27 mouse cellular contexts compared by ENCODE assay signal in the genomic region with DNA sequence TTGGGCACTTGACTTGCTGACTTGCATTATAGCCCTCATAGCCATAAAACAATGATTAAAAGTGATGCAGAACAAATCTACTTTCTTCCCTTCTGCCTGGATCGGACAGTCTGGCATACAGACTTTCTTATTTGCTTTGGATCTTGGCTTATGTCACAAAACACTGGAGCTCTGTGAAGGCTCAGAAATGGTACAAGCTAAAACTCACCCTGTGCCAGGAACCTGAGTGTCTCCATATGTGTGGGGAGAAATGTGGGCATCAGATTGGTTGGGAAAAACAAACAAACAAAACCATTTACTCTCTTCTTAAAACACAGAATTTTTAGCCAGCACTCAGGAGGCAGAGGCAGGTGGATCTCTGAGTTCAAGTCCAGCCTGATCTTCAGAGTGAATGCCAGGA. TPM values are rescaled to one million over a fixed set of nuclear protein-coding genes. Genes with fewer than 3 reads are reported as not detected.
A peak's percentile ranks its signal among the peaks of the same experiment; 100 is the strongest.
DNase-seq lines count a peak whose midpoint lies in the region; ATAC-seq lines count a peak whose summit lies in the region.
"Had no signal": no experiment of that assay in that cellular context is flagged by ENCODE, and none has a peak within 500 bp of the region (broad histone marks: within the 10 kb centered on the region; RNA-seq: fewer than 3 reads in every experiment).

No protein-coding gene starts in this region.

- 44% methylated on average over 1 of the region's 1 CpGs for WGBS in embryonic facial prominence, embryonic 14.5 days
- 78% methylated on average over 1 of the region's 1 CpGs for WGBS in embryonic facial prominence, embryonic 10.5 days

- no peaks in the 10 kb centered on the region for H3K27me3 ChIP-seq in embryonic facial prominence, embryonic 14.5 days (replicated peaks; ENCODE audit: control insufficient read depth, insufficient read depth, low read length)
- no peaks in the 10 kb centered on the region for H3K27me3 ChIP-seq in embryonic facial prominence, embryonic 10.5 days (replicated peaks; ENCODE audit: low read depth, poor library complexity, severe bottlenecking)
- H3K27me3 ChIP-seq: forebrain, embryonic 15.5 days; heart, embryonic 12.5 days; hindbrain, embryonic 15.5 days; lung, embryonic 15.5 days had no signal

- H3K27ac ChIP-seq in embryonic facial prominence, embryonic 14.5 days (replicated peaks; ENCODE audit: low read depth, low read length), result no peak overlapping the region
- H3K27ac ChIP-seq in embryonic facial prominence, embryonic 10.5 days (replicated peaks), result no peak overlapping the region
- H3K27ac ChIP-seq: forebrain, embryonic 15.5 days; hindbrain, embryonic 10.5 days; hindbrain, embryonic 15.5 days; lung, embryonic 15.5 days; midbrain, embryonic 10.5 days; stomach, postnatal 0 days had no signal

- no peak overlapping the region for H3K4me2 ChIP-seq in embryonic facial prominence, embryonic 14.5 days (ENCODE audit: low read depth, low read length)
- H3K4me2 ChIP-seq: forebrain, embryonic 15.5 days; heart, embryonic 12.5 days; hindbrain, embryonic 15.5 days; lung, embryonic 15.5 days had no signal

- no peak overlapping the region for H3K9ac ChIP-seq in embryonic facial prominence, embryonic 14.5 days (ENCODE audit: low read depth, low read length)
- H3K9ac ChIP-seq: forebrain, embryonic 15.5 days; heart, embryonic 12.5 days; hindbrain, embryonic 15.5 days; lung, embryonic 15.5 days had no signal

- no peak for ATAC-seq in embryonic facial prominence, embryonic 14.5 days (ENCODE audit: low read depth)
- ATAC-seq: forebrain, embryonic 15.5 days; inflammation-experienced regulatory T-cells, adult 6 months; midbrain, embryonic 16.5 days had no signal

- H3K36me3 ChIP-seq in embryonic facial prominence, embryonic 14.5 days (ENCODE audit: control insufficient read depth, insufficient read depth, low read length), result no peaks in the 10 kb centered on the region
- no peaks in the 10 kb centered on the region for H3K36me3 ChIP-seq in embryonic facial prominence, embryonic 10.5 days (replicated peaks)
- H3K36me3 ChIP-seq: forebrain, embryonic 15.5 days; G1E; heart, embryonic 12.5 days; hindbrain, embryonic 10.5 days; hindbrain, embryonic 15.5 days; lung, embryonic 15.5 days; midbrain, embryonic 10.5 days had no signal

- H3K9me3 ChIP-seq in embryonic facial prominence, embryonic 14.5 days (ENCODE audit: control insufficient read depth, low read length), result no peaks in the 10 kb centered on the region
- H3K9me3 ChIP-seq in embryonic facial prominence, embryonic 10.5 days, result no peaks in the 10 kb centered on the region
- H3K9me3 ChIP-seq: forebrain, embryonic 15.5 days; G1E; heart, embryonic 12.5 days; hindbrain, embryonic 10.5 days; hindbrain, embryonic 15.5 days; lung, embryonic 15.5 days; midbrain, embryonic 10.5 days had no signal

- peak; percentile 21 for DNase-seq in embryonic facial prominence, embryonic 14.5 days (ENCODE audit: low spot score)
- no peak for DNase-seq in embryonic facial prominence, embryonic 10.5 days (ENCODE audit: low spot score)
- DNase-seq in NIH3T3 (ENCODE audit: low read depth), result peak; percentile 17
- peak; percentile 76 for DNase-seq in cerebellum, adult 11-12 months
- DNase-seq in cerebellum, adult 9-11 months, result peak; percentile 82
- DNase-seq in heart, adult 9 months (ENCODE audit: low spot score in 2 of 2), result no peak
- no peak for DNase-seq in retina, embryonic 14.5 days (ENCODE audit: low spot score)
- DNase-seq: adrenal gland, postnatal 25 days; gastrocnemius, postnatal 25 days; heart, adult 11 months; kidney, adult 11 months; kidney, postnatal 14 days; layer of hippocampus, adult 9-11 months; right cerebral cortex, adult 18-20 months; right cerebral cortex, postnatal 4 days; thymus, adult 18-20 months; thymus, postnatal 25 days had no signal

- no peak overlapping the region for H3K4me3 ChIP-seq in embryonic facial prominence, embryonic 14.5 days (ENCODE audit: low read depth, low read length)
- H3K4me3 ChIP-seq in embryonic facial prominence, embryonic 10.5 days, result no peak overlapping the region
- H3K4me3 ChIP-seq: forebrain, embryonic 15.5 days; heart, embryonic 12.5 days; hindbrain, embryonic 10.5 days; hindbrain, embryonic 15.5 days; lung, embryonic 15.5 days; midbrain, embryonic 10.5 days had no signal

- H3K4me1 ChIP-seq in embryonic facial prominence, embryonic 14.5 days (ENCODE audit: control insufficient read depth, insufficient read depth, low read length), result no peaks in the 10 kb centered on the region
- no peaks in the 10 kb centered on the region for H3K4me1 ChIP-seq in embryonic facial prominence, embryonic 10.5 days
- H3K4me1 ChIP-seq: forebrain, embryonic 15.5 days; hindbrain, embryonic 10.5 days; hindbrain, embryonic 15.5 days; lung, embryonic 15.5 days had no signal

RNA-seq across cellular contexts. Expression of gene Syne1, which starts 30.6 kb away (rescaled TPM):
- 14.1 and 14.4 TPM in 2 replicates for polyA plus RNA-seq in embryonic facial prominence, embryonic 14.5 days (2014; fragmentation: Nextera tagmentation; extraction: Ambion mirVana)
- 2.5 and 2.6 TPM in 2 replicates for polyA plus RNA-seq in embryonic facial prominence, embryonic 10.5 days (2016; fragmentation: Nextera tagmentation; extraction: Ambion mirVana)

Comparison
In these comparisons a context has a peak if more than half of its experiments do, and no peak if none do; other contexts are left out.
1. DNase-seq: peak in embryonic facial prominence, embryonic 14.5 days (single experiment), NIH3T3 (single experiment), cerebellum, adult 11-12 months (single experiment) and cerebellum, adult 9-11 months (single experiment); none in embryonic facial prominence, embryonic 10.5 days (single experiment), heart, adult 9 months (0 of 2) and retina, embryonic 14.5 days (single experiment).